Mouse (Mus musculus): Measurements from ENCODE around the gene 9030612E09Rik. TPM values are rescaled to one million over a fixed set of nuclear protein-coding genes. Genes with fewer than 3 reads are reported as not detected.

The 9030612E09Rik gene
- not detected in 2 replicates for polyA plus RNA-seq (2014; fragmentation: Nextera tagmentation; extraction: Ambion mirVana)

DNA sequence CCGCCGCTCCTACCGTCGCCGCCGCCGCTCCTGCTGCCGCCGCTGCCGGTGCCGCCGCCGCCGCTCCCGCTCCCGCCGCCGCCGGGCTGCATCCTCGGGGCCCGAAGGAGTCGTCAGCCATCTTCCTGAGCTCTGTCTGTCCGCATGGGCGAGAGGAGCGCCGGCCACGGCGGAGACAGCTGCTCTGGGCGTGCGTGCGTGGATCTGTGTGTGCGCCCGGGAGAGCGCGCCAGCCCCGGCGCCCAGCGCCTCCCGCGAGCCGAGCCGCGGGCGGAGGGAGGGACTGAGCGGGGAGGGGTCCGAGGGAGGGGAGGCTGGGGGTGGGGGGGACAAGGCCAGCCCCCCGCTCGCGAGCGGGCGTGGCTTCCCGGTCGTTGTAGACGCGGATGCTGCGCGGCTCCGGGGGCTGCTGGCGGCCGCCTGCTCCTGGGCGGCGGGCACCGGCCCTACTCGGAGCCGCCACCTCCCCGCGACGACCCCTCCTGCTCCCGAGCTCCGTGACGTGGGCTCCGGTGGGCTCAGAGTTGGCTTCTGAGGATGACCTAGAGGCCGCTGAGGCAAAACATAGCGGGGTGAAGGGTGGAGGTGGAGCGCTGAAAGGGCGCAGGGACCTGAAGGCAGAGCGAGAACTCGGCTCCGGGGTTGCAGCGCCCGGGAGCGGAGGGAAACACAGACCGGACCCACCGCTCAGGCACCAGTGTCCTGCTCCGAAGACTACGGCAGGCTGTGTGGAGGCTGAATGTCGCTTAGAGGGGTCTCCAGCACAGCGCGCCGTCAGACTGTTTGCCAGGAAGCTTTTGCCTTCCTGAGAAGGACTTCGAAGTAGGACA is at the start of gene 9030612E09Rik, which contains the start of gene Sobp:
Gene 9030612E09Rik (plus strand): TSS at position 379 of the 830 bp plus-strand sequence.
Gene Sobp (minus strand): TSS at position 205 of the 830 bp plus-strand sequence.
- Histone ChIP-seq H3K27ac (ENCODE audit: low read depth, low read length) (no peak within 1 kb of the TSS), H3K4me2 (peak within 1 kb of the TSS; percentile 87), H3K4me3 (ENCODE audit: low read depth, low read length) (peak within 1 kb of the TSS; percentile 65), H3K9me3 (ENCODE audit: control insufficient read depth, low read length) (no peaks in the 10 kb centered on the region), H3K9ac (ENCODE audit: low read depth, low read length) (no peak within 1 kb of the TSS; the same call in 1 of the 2 replicates), H3K36me3 (ENCODE audit: control insufficient read depth, insufficient read depth, low read length) (no peaks in the 10 kb centered on the region), H3K4me1 (replicated peaks; ENCODE audit: control insufficient read depth, insufficient read depth, low read length) (no peaks in the 10 kb centered on the region; the same call in none of the 2 replicates), H3K27me3 (replicated peaks; ENCODE audit: control insufficient read depth, insufficient read depth, low read length) (peaks cover 87% of the 10 kb centered on the region)
- DNase-seq (ENCODE audit: low spot score) (peak; percentile 62), ATAC-seq (replicated peaks; ENCODE audit: low FRiP score) (no peak; the same call in 1 of the 2 replicates)
- WGBS: under 1% methylated on average over 77 of the region's 91 CpGs

DNA sequence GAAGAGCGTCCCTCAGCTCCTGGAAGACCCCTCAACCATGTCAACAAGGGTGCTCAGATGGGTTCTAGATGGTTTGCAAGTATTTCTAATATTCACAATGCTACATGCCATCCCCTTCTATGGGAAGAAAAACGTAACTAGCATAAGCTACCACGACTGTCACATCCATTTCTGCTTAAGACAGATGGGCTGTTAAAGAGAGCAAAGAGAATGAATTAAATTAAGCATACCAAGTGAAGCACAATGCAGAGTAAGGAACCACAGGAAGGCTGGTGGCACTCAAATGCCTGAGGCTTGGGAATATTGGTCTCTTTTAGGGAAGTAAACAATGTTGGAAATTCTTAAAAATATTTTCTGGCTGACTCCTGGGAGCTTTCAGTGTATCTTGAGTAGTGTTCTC is 45.8 kb upstream of the 9030612E09Rik start:
- Histone ChIP-seq H3K4me1 (replicated peaks; ENCODE audit: control insufficient read depth, insufficient read depth, low read length) (no peaks in the 10 kb centered on the region), H3K9ac (ENCODE audit: low read depth, low read length) (no peak overlapping the region), H3K36me3 (ENCODE audit: control insufficient read depth, insufficient read depth, low read length) (no peaks in the 10 kb centered on the region), H3K27ac (ENCODE audit: low read depth, low read length) (no peak overlapping the region), H3K4me2 (no peak overlapping the region), H3K4me3 (ENCODE audit: low read depth, low read length) (no peak overlapping the region), H3K27me3 (replicated peaks; ENCODE audit: control insufficient read depth, insufficient read depth, low read length) (no peaks in the 10 kb centered on the region), H3K9me3 (ENCODE audit: control insufficient read depth, low read length) (no peaks in the 10 kb centered on the region)
- ATAC-seq (replicated peaks; ENCODE audit: low FRiP score): no peak
- 76% methylated on average over 3 of the region's 3 CpGs for WGBS
- DNase-seq (ENCODE audit: low spot score): no peak

DNA sequence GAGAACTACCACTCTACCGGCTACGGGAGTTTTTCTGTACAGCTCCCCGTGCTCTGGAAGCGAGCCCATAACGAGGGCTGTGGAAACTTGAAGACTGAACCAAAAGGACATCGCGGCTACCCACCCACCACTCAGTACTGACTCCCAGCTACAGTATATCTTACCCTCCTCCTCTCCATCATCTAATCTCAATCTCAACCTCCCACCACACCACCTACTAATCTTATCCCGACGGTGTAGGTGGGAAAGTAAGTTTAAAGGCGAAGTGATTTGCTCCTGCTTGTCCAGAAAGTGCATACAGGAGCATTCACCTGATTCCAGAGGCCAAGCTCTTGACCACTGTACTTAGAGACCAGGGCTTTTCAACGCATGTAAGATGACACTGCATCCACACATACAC is 40.5 kb upstream of the 9030612E09Rik start:
- DNase-seq (ENCODE audit: low spot score) (no peak), ATAC-seq (replicated peaks; ENCODE audit: low FRiP score) (no peak)
- Histone ChIP-seq H3K4me2 (no peak overlapping the region), H3K9ac (ENCODE audit: low read depth, low read length) (no peak overlapping the region), H3K9me3 (ENCODE audit: control insufficient read depth, low read length) (no peaks in the 10 kb centered on the region), H3K36me3 (ENCODE audit: control insufficient read depth, insufficient read depth, low read length) (no peaks in the 10 kb centered on the region), H3K27me3 (replicated peaks; ENCODE audit: control insufficient read depth, insufficient read depth, low read length) (no peaks in the 10 kb centered on the region), H3K27ac (ENCODE audit: low read depth, low read length) (no peak overlapping the region), H3K4me3 (ENCODE audit: low read depth, low read length) (no peak overlapping the region), H3K4me1 (replicated peaks; ENCODE audit: control insufficient read depth, insufficient read depth, low read length) (no peaks in the 10 kb centered on the region)
- 83% methylated on average over 11 of the region's 11 CpGs for WGBS

DNA sequence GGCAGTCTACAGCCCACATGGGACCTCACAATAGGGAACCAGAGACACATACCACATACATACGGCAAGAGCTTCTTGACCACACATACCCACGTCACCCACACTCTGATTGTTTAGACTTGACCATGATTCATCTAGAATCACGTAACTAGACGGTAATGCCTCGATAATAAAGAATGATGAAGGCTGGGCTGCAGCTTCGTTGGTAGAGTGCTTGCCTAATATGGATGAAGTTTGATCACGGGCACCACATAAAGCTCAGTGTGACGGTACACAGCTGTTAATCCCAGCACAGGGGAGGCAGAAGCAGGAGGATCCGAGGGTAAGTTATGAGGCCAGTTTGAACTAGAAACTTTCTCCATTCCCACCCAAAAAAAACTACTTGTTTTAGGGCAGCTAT is 31.3 kb upstream of the 9030612E09Rik start:
- no peak for DNase-seq (ENCODE audit: low spot score)
- H3K4me1 ChIP-seq (replicated peaks; ENCODE audit: control insufficient read depth, insufficient read depth, low read length): no peaks in the 10 kb centered on the region
- H3K27ac ChIP-seq (ENCODE audit: low read depth, low read length): no peak overlapping the region
- no peak overlapping the region for H3K9ac ChIP-seq (ENCODE audit: low read depth, low read length)
- H3K27me3 ChIP-seq (replicated peaks; ENCODE audit: control insufficient read depth, insufficient read depth, low read length): no peaks in the 10 kb centered on the region
- H3K4me3 ChIP-seq (ENCODE audit: low read depth, low read length): no peak overlapping the region
- 79% methylated on average over 9 of the region's 9 CpGs for whole genome bisulfite sequencing
- H3K9me3 ChIP-seq (ENCODE audit: control insufficient read depth, low read length): no peaks in the 10 kb centered on the region
- ATAC-seq (replicated peaks; ENCODE audit: low FRiP score): no peak
- H3K36me3 ChIP-seq (ENCODE audit: control insufficient read depth, insufficient read depth, low read length): no peaks in the 10 kb centered on the region
- no peak overlapping the region for H3K4me2 ChIP-seq

DNA sequence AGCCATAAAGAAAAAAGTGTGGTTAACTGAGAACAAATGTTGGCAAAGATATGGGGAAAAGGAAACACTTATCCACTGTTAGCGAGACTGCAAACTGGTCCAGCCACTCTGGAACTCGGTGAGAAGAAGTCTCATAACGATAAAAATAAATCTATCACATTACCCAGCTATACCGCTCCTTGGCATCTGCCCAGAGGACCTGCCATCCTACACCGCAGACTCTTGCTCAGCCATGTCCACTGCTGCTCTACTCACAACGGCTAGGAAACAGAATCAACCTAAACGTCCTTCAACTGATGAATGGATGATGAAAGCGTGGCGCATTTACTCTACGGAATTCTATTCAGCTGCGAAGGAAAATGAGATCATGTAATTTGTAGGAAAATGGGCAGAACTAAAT is 26.0 kb upstream of the 9030612E09Rik start:
- no peak for DNase-seq (ENCODE audit: low spot score)
- ATAC-seq (replicated peaks; ENCODE audit: low FRiP score): no peak
- H3K9me3 ChIP-seq (ENCODE audit: control insufficient read depth, low read length): no peaks in the 10 kb centered on the region
- no peak overlapping the region for H3K9ac ChIP-seq (ENCODE audit: low read depth, low read length)
- no peaks in the 10 kb centered on the region for H3K27me3 ChIP-seq (replicated peaks; ENCODE audit: control insufficient read depth, insufficient read depth, low read length)
- H3K27ac ChIP-seq (ENCODE audit: low read depth, low read length): no peak overlapping the region
- WGBS: 88% methylated on average over 11 of the region's 11 CpGs
- H3K36me3 ChIP-seq (ENCODE audit: control insufficient read depth, insufficient read depth, low read length): no peaks in the 10 kb centered on the region
- no peak overlapping the region for H3K4me2 ChIP-seq
- H3K4me3 ChIP-seq (ENCODE audit: low read depth, low read length): no peak overlapping the region
- no peaks in the 10 kb centered on the region for H3K4me1 ChIP-seq (replicated peaks; ENCODE audit: control insufficient read depth, insufficient read depth, low read length)

DNA sequence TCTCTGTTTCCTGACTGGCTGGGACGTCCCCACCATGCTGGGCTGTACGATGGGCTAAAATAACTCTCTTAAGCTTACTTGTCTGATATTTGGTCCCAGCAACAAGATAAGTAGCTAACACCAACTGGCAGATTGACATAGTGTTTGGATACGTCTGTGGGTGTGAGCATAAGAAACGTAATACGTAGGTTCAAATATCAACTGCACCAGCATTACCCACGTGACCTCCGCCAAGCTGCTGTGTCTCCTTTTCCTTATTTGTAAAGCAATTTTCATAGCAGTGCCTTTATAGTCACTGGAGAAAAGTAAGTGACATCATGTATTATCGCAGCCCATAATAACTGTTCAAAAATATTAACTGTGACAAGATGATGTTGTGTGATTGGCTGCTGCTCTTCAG is 21.9 kb upstream of the 9030612E09Rik start:
- no peak overlapping the region for H3K4me2 ChIP-seq
- H3K9ac ChIP-seq (ENCODE audit: low read depth, low read length): no peak overlapping the region
- H3K27ac ChIP-seq (ENCODE audit: low read depth, low read length): no peak overlapping the region
- no peaks in the 10 kb centered on the region for H3K4me1 ChIP-seq (replicated peaks; ENCODE audit: control insufficient read depth, insufficient read depth, low read length)
- no peaks in the 10 kb centered on the region for H3K9me3 ChIP-seq (ENCODE audit: control insufficient read depth, low read length)
- ATAC-seq (replicated peaks; ENCODE audit: low FRiP score): no peak
- WGBS: 78% methylated on average over 8 of the region's 8 CpGs
- no peaks in the 10 kb centered on the region for H3K36me3 ChIP-seq (ENCODE audit: control insufficient read depth, insufficient read depth, low read length)
- no peaks in the 10 kb centered on the region for H3K27me3 ChIP-seq (replicated peaks; ENCODE audit: control insufficient read depth, insufficient read depth, low read length)
- DNase-seq (ENCODE audit: low spot score): no peak
- no peak overlapping the region for H3K4me3 ChIP-seq (ENCODE audit: low read depth, low read length)

DNA sequence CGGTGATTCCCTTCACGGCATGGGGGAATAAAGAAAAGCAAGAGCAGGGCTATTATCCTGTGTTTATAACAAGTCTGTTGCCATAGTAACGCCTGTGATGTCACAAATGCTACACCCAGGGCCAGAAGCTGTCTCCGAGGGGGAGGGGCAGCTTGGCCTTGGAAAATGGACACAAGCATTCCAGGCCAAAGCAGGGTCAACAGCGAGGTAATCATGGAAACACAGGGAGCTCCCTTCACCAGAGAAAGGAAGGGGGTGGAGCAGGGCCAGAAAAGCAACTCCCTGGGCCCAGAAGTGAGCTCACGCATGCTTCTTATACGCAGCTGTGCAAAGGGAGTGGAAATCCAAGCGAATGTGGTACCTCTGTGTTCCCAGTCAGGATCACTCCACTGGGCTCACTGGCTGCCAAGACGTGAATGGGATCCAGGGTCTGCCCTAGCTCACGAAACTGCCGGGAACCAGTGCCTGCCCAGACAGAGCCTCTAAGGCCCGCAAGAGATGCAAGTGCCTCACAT is 19.4 kb upstream of the 9030612E09Rik start:
- Histone ChIP-seq H3K9ac (ENCODE audit: low read depth, low read length) (no peak overlapping the region), H3K4me1 (replicated peaks; ENCODE audit: control insufficient read depth, insufficient read depth, low read length) (no peaks in the 10 kb centered on the region), H3K4me3 (ENCODE audit: low read depth, low read length) (no peak overlapping the region), H3K27me3 (replicated peaks; ENCODE audit: control insufficient read depth, insufficient read depth, low read length) (no peaks in the 10 kb centered on the region), H3K36me3 (ENCODE audit: control insufficient read depth, insufficient read depth, low read length) (no peaks in the 10 kb centered on the region), H3K27ac (ENCODE audit: low read depth, low read length) (no peak overlapping the region), H3K4me2 (no peak overlapping the region), H3K9me3 (ENCODE audit: control insufficient read depth, low read length) (no peaks in the 10 kb centered on the region)
- DNase-seq (ENCODE audit: low spot score): peak; percentile 49
- WGBS: 37% methylated on average over 12 of the region's 12 CpGs
- ATAC-seq (replicated peaks; ENCODE audit: low FRiP score): no peak

DNA sequence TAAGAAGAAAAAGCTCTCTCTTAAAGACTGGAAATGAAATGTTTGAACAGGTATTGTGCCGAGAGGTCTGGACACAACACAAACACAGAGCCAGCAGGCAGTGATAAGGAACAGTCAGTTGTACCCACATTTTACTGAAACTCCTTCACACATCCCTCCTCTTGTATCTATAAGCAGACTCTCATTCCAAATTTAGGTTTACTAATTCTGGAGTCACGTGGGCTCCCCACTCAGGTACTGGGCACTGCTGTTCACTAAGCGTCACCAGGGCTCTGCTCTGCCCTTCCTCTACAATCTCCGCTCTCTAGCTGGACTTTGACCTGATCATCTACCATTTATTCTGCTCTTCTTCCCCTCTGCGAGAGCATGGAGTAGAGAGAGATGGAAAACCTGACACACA is 15.6 kb upstream of the 9030612E09Rik start:
- Histone ChIP-seq H3K4me2 (no peak overlapping the region), H3K4me1 (replicated peaks; ENCODE audit: control insufficient read depth, insufficient read depth, low read length) (no peaks in the 10 kb centered on the region), H3K4me3 (ENCODE audit: low read depth, low read length) (no peak overlapping the region), H3K27me3 (replicated peaks; ENCODE audit: control insufficient read depth, insufficient read depth, low read length) (no peaks in the 10 kb centered on the region), H3K27ac (ENCODE audit: low read depth, low read length) (no peak overlapping the region), H3K9me3 (ENCODE audit: control insufficient read depth, low read length) (no peaks in the 10 kb centered on the region), H3K9ac (ENCODE audit: low read depth, low read length) (no peak overlapping the region), H3K36me3 (ENCODE audit: control insufficient read depth, insufficient read depth, low read length) (no peaks in the 10 kb centered on the region)
- ATAC-seq (replicated peaks; ENCODE audit: low FRiP score) (no peak), DNase-seq (ENCODE audit: low spot score) (no peak)
- 74% methylated on average over 5 of the region's 5 CpGs for WGBS

DNA sequence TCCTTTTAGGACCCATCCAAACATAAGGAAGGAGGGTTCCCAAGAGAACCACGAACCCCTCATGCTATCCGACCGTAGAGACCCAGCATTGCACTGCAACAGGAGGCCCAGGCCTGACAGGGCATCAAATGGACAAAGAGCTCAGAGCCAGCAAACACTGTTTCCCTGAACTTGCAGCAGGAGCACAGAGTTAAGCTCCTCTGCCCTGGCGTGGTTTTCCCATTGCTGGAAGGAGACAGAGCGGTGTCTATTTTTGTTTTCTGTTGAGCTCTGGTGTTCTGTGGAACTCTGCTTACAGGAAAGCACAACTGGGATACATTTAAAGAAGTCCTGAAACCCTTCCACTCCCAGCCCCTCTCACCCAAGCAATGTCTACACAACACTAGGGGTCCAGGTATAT is 15.2 kb upstream of the 9030612E09Rik start:
- no peak for DNase-seq (ENCODE audit: low spot score)
- no peak overlapping the region for H3K4me3 ChIP-seq (ENCODE audit: low read depth, low read length)
- H3K9me3 ChIP-seq (ENCODE audit: control insufficient read depth, low read length): no peaks in the 10 kb centered on the region
- no peaks in the 10 kb centered on the region for H3K4me1 ChIP-seq (replicated peaks; ENCODE audit: control insufficient read depth, insufficient read depth, low read length)
- no peak overlapping the region for H3K9ac ChIP-seq (ENCODE audit: low read depth, low read length)
- ATAC-seq (replicated peaks; ENCODE audit: low FRiP score): no peak
- no peaks in the 10 kb centered on the region for H3K36me3 ChIP-seq (ENCODE audit: control insufficient read depth, insufficient read depth, low read length)
- WGBS: 78% methylated on average over 5 of the region's 5 CpGs
- no peaks in the 10 kb centered on the region for H3K27me3 ChIP-seq (replicated peaks; ENCODE audit: control insufficient read depth, insufficient read depth, low read length)
- H3K4me2 ChIP-seq: no peak overlapping the region
- H3K27ac ChIP-seq (ENCODE audit: low read depth, low read length): no peak overlapping the region
